Mouse (Mus musculus) urinary bladder, adult 2 months (tissue): ENCODE results near the gene Nat9. TPM values are rescaled to one million over a fixed set of nuclear protein-coding genes. Genes with fewer than 3 reads are reported as not detected.

Experiments used
- DNase-seq: peaks from one replicate; pipeline ENCODE4 v3.0.0; 2022; ENCODE audit warnings: low spot score
- polyA plus RNA-seq: library from polyadenylated mRNA; depleted of rRNA; stranded (reverse); fragments of >200 nt; gene quantifications from 2 replicates; pipeline ENCODE4 v1.2.3, GENCODE M21; 2012

Gene Nat9
- polyA plus RNA-seq, 1 experiment, result 27.5 TPM

DNA sequence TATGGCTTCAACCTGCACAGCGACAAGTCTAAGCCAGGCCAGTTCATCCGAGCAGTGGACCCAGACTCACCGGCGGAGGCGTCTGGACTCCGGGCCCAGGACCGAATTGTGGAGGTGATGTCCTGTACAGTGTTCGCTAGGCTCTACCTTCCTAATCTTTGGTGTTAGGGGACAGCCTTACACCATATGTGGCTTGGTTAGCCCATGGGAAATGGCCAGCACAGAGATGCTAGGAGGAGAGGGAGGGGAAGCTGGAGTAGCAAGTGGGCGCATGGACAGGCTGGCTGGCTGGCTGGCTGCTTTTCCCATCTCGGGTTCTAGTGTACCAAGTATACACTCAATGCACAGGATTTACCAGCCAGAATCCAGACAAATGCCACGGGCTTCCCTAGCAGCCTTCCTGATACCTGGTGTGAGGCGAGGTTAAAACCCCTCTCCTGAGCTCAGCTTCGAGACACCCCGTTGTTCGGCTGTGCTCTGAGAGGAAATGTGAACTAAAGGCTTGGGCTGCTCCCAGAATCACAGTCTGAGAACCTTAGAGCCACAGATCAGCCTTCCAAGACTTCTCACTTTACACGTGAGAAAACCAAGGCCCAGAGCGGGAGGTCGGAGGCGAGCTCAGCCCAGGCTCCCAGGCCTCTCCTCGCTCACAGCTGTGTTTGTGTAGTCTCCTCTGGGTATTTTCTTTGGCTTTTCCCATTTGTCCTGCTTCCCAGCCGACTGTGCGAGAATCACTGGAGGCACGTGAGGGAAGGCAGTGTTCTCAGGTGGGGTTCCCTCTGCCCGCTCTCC is 11.1 kb downstream of the Nat9 start:
- DNase-seq, result no peak

DNA sequence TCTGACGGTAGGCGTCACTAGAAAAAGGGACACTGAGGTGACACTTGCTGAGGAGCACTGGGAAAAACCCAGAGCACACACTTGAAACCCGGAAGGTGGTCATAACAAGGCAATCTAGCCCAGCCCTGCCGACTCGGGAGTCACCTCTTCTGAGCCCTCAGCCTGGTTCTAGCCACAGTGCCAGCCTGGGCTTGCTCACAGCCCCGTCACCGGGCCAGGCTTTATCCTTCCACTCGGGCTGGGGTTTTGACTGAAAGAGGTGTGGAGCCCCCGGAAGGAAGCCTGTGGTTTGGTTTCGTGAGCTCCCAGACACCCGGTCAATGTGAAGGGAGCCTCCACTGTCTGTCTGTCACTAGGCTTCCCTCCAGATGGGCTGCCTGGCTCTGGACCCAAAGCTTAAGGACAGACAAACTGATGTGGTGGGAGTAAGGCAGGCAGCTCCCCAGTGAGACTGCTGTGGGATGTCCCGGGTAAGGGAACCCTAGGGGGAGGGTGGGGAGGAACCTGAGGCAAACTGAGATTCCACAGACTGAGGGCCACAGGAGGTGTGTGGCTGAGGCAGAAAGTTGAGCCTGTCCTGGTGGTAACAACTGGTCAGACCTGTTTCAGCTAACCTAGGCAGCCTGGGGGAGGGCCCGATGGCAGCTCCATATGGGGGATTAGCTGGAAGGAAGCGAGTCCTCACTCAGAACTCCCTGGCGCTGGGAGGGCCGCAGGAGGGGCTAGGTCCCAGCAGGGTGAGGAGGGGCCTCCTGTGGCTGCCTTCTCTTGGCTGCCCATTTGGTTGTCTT is 13.9 kb downstream of the Nat9 start:
- no peak for DNase-seq

DNA sequence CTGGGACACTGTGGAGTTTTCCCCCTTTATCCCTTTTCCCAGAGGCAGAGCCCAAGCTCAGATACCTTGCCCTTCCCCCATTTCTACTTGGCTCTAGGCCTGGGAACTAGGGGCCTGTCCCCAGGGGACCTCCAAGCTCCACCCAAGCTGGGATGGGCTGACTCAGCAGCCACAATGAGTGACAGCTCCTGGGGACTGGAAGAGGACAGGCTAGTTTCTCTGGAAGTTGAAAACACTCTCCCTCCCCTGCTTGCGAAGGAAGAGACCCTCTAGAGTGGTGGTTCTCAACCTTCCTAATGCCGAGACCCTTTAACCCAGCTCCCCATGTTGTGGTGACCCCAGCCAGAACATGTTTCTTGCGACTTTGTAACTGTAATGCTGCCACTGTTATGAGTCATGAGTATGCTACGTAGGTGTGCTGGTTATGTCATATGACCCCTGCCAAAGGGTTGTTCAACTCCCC is 14.8 kb downstream of the Nat9 start:
- no peak for DNase-seq

DNA sequence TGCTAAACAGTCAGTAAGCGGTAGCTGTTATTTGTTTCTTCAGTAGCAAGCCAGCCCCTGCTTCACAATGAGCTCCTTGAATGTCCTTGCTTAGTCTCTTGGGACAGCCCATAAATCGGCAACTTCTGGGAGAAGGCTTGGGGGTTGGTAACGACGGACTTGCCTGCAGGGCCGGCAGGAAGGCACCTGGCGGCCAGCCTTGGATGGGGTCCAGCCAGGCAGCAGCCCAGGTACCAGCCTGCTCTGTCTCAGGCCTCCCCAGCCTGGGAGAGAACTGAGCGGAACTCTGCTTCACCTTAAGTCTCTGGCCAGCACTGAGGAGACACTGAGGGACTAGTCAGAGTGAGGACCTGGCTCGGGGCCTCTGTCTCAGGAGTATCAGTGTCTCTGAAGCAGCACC is 16.5 kb downstream of the Nat9 start:
- no peak for DNase-seq

DNA sequence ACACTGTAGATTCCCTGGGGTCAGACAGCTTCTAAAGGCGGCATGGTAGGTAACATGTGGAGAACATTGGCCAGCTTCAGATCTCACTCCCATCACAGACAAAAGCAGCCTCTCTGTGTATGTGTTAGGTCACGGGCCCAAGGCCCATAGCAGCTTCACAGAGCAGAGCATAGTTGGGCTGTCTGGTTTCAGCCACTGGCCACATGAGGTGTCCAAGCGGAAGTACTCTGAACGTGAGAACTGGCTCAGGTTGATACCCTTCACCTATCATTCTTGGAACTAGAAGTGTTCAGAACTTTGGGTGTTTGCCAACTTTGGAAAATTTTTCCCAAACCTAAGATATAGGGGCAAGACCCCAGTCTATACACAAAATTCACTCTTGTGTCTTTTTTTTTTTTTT is 18.2 kb downstream of the Nat9 start:
- no peak for DNase-seq

DNA sequence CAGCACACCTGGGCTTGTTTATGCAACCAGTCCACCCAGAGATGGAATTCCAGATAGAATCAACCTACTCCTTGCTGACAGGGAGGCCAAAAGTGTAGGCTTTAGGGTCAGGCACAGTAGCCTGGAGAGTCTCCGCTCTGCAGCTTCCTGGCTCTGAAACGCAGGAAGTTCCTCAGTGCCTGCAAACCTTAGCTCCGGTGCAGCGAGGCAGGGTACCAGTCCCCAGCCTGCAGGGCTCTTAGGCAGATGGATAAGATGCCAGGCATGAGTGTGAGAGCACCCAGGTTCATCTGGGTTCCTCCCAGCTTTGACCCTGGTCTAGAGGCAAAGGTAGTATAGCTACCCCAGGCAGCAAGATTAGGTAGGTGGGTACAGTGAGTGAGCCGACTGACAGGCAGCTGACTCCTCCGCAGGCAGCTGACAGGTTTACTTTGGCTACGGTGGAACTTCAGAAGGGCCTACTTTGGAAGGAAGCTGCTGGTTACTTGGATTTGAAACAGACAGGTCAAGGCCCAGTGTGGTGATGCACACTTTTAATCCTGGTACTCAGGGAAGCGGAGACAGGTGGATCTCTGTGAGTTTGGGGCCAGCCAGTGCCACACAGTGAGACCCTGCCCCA is 19.9 kb downstream of the Nat9 start:
- no peak for DNase-seq

DNA sequence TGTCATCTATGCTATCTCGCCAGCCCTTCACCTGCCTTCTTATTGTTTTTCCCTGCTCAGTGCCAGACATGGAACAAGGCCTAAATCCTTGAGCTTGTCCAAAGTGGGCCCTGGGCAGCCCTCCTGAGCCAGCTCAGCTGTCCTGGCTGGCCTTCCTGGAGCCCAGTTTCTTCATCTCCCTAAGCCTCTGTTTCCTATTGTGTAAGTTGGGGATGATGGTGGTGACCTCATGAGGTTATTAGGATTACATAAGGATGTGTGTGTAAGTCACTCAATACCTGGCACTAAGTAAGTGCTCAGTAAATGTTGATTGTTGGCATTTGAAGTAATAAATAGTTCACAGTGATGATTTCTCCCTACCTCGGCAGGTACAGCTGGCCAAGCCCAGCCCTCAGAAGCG is 20.9 kb downstream of the Nat9 start:
- DNase-seq, result no peak

DNA sequence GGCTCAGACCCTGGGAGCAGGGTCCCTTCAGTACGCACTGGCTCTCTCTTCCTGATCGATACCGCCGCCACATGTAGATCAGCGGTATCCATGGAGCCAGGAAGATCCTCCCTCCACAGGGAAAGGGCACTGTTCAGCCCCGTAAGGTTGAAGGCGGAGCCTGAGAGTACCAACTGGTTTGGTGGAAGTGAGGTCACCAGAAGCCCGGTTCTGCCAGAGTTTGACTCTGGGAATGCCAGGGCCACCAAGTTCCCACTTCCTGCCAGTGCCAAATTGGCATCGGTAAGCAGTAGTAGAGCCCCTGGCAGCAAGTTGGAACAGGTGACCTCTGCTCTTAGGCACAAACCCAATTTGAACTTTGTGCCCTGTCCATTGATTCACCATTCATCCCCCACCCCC is 22.7 kb downstream of the Nat9 start:
- DNase-seq, result peak; percentile 39

DNA sequence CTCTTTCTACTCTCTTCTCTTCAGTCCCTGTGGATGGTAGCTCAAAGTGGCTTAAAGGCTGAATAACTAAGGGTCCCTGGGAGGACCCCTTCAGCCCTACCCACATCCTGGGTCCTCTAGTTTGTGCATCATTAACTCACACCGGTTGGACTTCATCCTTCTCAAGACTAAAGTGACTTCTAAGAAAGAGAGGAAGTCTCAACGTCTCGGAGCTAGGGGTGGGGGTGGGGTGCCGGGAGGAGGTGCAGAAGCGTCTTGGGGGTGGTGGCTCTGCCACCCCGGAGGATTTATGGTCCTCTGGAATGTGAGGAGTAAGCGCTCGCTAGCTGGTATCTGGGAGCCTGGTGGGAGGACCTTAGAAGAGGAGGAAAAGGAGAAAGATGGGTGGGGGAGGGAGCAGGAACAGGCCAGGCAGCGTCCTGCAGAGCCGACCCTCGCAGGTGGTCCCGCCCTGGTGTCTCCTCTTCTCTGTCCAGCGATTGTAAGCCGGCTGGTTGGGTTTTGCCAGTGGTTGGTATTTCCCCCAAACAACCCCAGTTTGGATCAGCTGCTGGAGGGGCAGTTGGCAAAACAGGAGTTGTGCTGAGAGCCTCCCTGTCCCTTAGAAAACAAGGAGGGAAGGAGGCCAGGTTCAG is 23.2 kb downstream of the Nat9 start:
- DNase-seq, result no peak

DNA sequence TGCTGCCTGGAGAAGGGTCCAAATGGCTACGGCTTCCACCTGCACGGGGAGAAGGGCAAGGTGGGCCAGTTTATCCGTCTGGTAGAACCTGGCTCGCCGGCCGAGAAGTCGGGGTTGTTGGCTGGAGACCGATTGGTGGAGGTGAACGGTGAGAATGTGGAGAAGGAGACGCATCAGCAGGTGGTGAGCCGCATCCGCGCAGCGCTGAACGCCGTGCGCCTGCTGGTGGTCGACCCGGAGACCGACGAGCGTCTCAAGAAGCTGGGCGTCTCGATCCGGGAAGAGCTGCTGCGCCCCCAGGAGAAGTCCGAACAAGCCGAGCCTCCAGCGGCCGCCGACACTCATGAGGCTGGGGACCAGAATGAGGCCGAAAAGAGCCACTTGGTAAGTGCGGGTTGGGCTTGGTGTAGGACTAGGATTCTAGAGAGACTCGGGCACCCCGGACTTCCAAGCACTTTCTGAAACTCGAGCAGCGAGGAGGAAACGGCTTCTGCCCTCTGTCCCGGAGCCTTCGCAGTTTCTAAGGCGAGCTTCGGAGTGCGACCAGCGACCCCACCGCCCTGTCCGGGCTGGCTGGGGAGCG is 24.0 kb downstream of the Nat9 start:
- no peak for DNase-seq

DNA sequence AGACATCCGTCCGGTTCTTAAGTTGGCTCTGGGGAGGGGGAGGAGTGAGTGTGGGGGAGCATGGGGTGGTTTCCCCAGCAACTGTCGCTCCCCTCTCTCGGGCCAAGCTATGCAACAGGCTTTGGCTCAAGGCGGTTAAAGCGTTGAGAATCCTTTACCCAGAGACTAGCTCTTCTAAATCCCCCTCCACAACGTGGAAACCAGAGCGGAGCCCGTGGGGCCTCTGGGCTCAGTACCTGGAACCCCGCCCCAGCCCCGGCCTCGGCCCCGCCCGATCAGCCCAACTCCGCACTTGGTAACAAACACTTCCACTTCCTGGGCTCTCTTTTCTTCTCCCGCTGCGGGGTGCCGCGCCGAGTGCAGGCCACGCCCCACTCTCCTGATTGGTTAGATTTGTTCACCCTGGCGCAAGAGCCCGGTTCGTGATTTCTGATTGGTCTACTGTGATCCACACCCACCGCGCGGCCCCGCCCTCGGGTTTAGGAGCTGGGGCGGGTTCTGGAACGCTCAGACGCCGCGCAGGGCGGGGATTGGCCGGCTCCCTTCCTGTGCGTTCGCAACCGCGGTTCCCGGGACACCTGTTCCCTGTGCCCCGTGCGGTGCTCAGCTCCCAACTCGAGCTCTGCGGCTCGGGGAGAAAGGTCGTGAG is 24.7 kb downstream of the Nat9 start, which contains the start of gene Slc9a3r1:
Gene Slc9a3r1 (plus strand): TSS at position 510 of the 649 bp plus-strand sequence.
- peak; percentile 98 for DNase-seq

DNA sequence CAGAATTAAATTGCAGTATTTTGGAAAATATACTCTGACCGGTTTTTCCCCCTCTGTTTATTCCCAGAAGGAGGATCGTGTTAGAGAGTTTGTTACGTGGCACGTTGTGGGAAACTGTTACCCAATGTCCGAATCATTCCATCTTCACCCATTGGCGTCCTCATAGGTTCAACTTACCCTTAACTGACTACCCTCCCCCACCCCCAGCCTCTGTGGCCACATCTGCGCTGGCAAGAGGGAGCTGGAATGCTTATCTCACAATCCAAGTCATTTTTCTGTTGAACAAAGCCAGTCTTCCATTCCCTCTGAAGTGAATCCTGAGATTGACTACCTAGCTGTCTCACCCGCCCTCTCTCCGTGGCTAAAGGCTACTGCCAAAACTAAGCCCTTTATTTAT is 25.5 kb downstream of the Nat9 start:
- DNase-seq, result no peak

DNA sequence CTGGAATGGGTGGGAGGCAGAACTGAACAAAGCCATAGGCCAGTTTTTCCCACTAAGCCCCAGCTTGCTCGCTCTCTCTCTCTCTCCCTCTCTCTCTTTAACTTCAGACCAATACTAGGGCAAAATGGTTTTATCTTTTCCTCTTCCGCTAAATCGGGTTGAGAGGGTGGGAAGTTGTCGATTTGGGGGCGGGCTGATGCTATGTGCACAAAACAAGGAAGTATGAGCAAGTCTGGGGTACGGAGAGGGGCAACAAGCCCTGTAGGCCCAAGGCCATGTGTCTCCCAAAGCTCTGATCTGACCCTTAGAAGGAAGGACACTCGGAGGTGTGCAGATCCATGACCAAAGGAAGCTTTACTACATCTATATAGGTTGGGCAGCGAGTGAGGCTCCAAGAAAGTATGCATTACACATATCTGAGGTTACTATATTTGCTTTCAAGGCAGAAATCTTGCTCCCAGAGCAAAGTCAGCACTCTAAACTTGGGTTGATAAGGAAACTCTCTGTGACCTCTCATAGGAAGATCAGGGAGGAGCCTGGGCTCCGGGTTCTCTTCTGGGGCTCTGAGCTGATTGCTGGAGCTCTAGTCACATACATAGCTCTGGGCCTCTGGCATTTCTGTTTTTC is 26.0 kb downstream of the Nat9 start:
- DNase-seq, result no peak

DNA sequence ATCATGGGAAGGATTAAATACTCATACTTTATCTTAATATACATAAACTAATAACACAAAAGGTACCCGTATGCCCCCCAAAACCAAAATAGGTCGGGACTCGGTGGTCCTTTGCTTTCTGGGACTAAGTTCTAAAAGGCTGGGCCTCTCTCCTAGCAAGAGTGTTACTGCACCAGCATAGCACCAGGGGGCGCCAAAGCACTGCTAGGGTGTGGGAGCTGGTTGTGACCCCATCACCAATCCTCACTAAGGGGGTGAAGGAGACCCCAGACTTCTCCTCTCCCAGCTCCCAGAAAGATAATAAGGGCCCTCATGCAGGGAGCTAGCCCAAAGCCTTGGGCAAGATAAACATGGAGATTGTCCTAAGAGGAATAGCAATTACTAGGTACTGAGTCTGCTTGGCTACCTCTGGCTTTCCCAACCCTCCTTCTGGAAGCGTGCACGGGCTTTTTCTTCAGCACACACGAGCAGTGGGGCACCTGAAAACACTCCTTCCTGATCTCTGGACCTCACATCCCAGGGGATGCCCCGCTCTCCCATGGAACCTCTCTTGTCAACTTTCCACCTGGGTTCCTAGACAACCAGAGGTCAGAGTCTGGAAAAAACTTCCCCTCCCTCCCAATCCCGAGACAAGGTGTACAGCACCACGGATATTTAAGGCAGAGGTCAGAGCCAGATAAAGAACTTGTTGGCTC is 26.6 kb downstream of the Nat9 start:
- DNase-seq, result no peak

DNA sequence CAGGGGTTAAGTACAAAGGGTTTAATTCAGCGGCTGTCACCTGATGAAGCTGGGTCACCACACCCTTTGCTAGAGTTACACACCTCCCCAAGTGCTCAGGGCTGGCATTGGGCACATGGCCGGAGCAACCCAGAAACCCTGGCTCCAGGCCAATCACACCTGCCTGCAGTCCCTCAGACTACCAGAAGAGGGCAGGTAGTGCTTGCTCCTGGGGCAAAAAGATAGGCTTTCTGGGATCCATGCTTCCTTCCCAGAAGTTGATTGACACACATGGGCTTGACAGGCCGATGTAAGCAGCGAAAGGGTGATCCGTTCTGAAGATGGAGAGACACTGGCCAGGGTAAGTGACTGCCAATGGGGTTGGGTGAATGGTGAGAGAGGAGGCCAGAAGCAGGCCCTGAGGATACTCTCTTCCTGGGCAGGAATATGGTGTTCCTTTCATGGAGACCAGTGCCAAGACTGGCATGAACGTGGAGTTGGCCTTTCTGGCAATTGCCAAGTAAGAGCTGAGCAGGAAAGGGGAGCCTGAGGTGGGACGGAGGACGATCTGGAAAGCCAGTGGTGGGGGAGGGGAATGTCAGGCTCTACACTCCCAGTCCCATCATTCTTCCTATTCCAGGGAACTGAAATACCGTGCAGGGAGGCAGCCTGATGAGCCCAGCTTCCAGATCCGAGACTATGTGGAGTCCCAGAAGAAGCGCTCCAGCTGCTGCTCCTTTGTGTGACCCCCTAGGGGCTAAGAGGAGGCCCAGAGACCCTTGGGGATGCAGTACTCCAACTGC is 27.5 kb downstream of the Nat9 start:
- DNase-seq, result peak; percentile 86

DNA sequence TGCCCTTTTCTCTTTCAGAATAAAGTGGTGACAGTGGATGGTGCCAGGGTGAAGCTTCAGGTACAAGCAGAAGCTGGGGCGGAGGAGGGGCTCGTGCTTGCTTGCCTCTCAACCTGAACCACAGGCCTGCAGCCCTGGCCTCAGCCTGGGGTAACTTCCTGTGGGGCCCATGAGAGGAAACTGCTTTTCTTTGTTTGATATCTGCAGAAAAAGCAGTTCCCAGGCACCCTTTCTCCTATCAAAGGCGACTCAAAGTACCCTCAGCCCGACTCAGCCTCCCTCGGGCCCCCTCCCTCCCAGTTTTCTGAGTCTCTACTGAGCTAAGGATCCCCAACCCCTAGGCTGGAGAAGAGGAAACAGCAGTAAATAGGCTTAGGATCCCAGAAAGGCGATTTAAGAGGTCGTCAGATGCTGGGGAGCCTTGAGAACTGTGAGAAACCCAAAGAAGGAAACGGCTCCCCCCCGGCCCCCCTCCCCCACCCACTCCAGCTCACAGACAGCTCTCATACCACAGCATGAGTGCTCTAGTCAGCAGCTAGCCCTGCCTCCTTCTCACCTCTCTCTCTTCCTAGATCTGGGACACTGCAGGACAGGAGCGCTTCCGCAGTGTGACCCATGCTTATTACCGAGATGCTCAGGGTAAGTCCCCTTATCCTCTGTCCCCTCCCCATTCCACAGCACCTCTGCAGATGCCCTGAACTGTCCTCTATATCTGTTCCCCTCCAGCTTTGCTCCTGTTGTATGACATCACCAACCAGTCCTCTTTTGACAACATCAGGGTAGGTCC is 29.5 kb downstream of the Nat9 start:
- DNase-seq, result no peak

DNA sequence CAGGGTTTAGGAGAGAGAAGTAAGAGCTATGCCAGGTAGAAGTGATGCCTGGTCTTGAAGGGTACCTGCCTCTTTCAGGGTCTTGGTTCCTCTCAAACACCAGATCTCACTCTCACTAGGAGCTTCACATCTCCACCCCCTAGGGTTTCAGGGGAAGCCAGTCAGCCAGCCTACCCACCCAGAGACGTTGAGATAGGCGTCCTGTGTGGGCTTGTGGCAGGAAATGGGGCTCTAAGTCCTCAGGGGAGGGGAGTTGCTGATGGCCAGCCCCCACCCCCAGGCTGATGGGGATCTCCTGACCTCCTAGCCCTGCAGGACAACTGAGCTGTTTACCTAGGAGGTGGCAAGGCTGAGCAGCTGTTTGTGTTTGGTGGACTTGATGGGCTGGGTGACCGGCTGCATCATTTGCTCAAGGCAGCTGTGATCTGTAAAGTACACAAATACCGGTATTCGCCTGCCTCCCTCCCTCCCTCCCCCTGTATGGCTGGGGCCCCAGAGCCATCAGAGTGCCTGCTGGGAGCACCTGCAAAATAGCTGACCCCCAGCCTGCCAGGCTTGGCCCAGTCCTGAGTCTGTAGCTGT is 32.5 kb downstream of the Nat9 start:
- no peak for DNase-seq

DNA sequence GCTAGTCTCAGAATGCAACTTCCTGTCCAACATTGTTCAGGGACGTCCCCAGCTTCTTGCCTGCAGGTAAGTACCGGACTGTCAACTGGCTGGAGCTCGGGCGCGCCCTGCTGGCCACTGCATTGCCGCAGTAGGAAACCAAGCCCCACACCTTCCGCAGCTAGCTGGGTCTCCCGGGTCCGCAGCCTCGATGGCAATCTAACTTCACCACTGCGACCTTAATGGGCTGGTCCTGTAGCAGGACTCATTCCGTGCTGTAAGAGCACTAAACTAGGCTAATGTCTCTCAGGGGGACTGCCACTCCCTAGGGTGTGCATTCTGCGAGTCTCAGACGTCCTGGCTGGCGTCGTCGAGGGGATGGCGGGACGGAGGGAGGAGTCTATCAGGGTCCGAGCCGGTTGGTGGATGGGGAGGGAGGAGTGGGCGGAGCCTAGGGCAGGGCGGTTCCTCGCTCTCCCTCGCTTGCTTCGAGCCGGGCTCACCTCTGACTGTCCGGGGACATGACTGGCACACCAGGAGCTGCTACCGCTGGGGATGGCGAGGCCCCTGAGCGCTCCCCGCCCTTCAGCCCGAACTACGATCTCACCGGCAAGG is 33.9 kb downstream of the Nat9 start:
- peak; percentile 64 for DNase-seq
